Mouse (Mus musculus) ES-E14 (cell line): ENCODE measurements around the gene Wls.

Experiments used
- CHD2 ChIP-seq: IDR thresholded peaks from 2 replicates; pipeline ENCODE4 v1.6.1; 2014; ENCODE audit warnings: mild to moderate bottlenecking, low read depth, low read length, inconsistent platforms
- ZC3H11A ChIP-seq: IDR thresholded peaks from 2 replicates; pipeline ENCODE4 v1.6.1; 2012; ENCODE audit warnings: low read depth, mild to moderate bottlenecking, inconsistent platforms, low read length, borderline replicate concordance

- no peak for TF ChIP-seq ZC3H11A
- TF ChIP-seq CHD2, result no peak
Measured at GRCm38 (mm10) chr3:159789781-159790180, 49.7 kb upstream of the Wls start.
